Mouse (Mus musculus) liver, embryonic 14.5 days (tissue): ENCODE measurements around the gene Rap2a. TPM values are rescaled to one million over a fixed set of nuclear protein-coding genes. Genes with fewer than 3 reads are reported as not detected.

Experiments used
- ATAC-seq: fragments of 200-750 bp; cut with Nextera tagmentation; 2 replicates; pipeline ENCODE4 v1.8.0; 2017; ENCODE audit warnings: moderate number of reproducible peaks, mild to moderate bottlenecking, moderate library complexity; ENCODE audit not compliant: insufficient read depth
- DNase-seq, 3 experiments: peaks; one replicate each; pipeline ENCODE4 v3.0.0-alpha.2; 2012 to 2013; ENCODE audit warnings: low read depth in 3 of 3, low spot score in 3 of 3
- H3K27ac ChIP-seq: fragments of 300-500 bp; sonication (generic); 2 replicates; pipeline ENCODE4 v1.5.1; 2014; ENCODE audit warnings: moderate library complexity, mild to moderate bottlenecking, control low read depth, inconsistent platforms
- H3K27me3 ChIP-seq: fragments of 300-500 bp; sonication (generic); 2 replicates; pipeline ENCODE4 v1.6.1; 2014; ENCODE audit warnings: mild to moderate bottlenecking, low read length, moderate library complexity; ENCODE audit not compliant: control insufficient read depth, insufficient read depth
- H3K36me3 ChIP-seq: fragments of 300-500 bp; sonication (generic); replicated peaks from 2 replicates; pipeline ENCODE4 v1.6.1; 2014; ENCODE audit warnings: low read depth; ENCODE audit not compliant: control insufficient read depth, insufficient read depth
- H3K4me1 ChIP-seq, 2 experiments: fragments of 200-500 bp in 1 of 2; fragments of 300-500 bp in 1 of 2; sonication (generic) in 1 of 2; replicated peaks; 2 replicates each; pipeline ENCODE4 v1.6.1; 2012 to 2014; ENCODE audit warnings: antibody characterized with exemption in 1 of 2, inconsistent platforms in 1 of 2, low read length in 1 of 2; ENCODE audit not compliant: control insufficient read depth in 2 of 2, insufficient read depth in 2 of 2
- H3K4me2 ChIP-seq: fragments of 300-500 bp; sonication (generic); 2 replicates; pipeline ENCODE4 v1.6.1; 2014; ENCODE audit warnings: low read depth, mild to moderate bottlenecking, control low read depth, moderate library complexity
- H3K4me3 ChIP-seq, 2 experiments: fragments of 200-500 bp in 1 of 2; fragments of 300-500 bp in 1 of 2; sonication (generic) in 1 of 2; 2 replicates each; pipeline ENCODE4 v1.5.1; 2012 to 2014; ENCODE audit warnings: low read depth in 2 of 2, low read length in 2 of 2, mild to moderate bottlenecking in 2 of 2, control low read depth in 1 of 2, inconsistent platforms in 1 of 2, moderate library complexity in 1 of 2; ENCODE audit not compliant: insufficient read depth in 1 of 2
- H3K9ac ChIP-seq: fragments of 300-500 bp; sonication (generic); replicated peaks from 2 replicates; pipeline ENCODE4 v1.6.1; 2014; ENCODE audit warnings: mild to moderate bottlenecking, control low read depth, moderate library complexity
- H3K9me3 ChIP-seq: fragments of 300-500 bp; sonication (generic); 2 replicates; pipeline ENCODE4 v1.6.1; 2016; ENCODE audit warnings: low read length, mixed read lengths; ENCODE audit not compliant: control insufficient read depth
- CTCF ChIP-seq: IDR thresholded peaks from 2 replicates; pipeline ENCODE4 v1.5.1; 2016; ENCODE audit warnings: antibody characterized with exemption, low read depth, control low read depth
- EP300 ChIP-seq: IDR thresholded peaks from 2 replicates; pipeline ENCODE4 v1.6.1; 2016; ENCODE audit warnings: antibody characterized with exemption, low read depth
- WGBS: fragments of 180-500 bp; shearing (Covaris S2); extraction: QIAGEN DNeasy Blood & Tissue Kit; methylation state at CpG from one replicate; pipeline ENCODE4 v1.1.7; 2014; ENCODE audit not compliant: insufficient replicate concordance; 5-methylcytosine and 5-hydroxymethylcytosine counted together
- polyA plus RNA-seq, 2 experiments: library from polyadenylated mRNA; depleted of rRNA in 1 of 2; stranded (reverse) in 1 of 2; unstranded in 1 of 2; fragments of >200 nt; fragmentation: Nextera tagmentation in 1 of 2; extraction: Ambion mirVana in 1 of 2; gene quantifications; 2 replicates each; pipeline versions ENCODE4 v1.2.1 to v1.2.3; 2012 to 2014

Gene Rap2a
- polyA plus RNA-seq, 2 experiments, result 2.1 to 2.5 TPM

DNA sequence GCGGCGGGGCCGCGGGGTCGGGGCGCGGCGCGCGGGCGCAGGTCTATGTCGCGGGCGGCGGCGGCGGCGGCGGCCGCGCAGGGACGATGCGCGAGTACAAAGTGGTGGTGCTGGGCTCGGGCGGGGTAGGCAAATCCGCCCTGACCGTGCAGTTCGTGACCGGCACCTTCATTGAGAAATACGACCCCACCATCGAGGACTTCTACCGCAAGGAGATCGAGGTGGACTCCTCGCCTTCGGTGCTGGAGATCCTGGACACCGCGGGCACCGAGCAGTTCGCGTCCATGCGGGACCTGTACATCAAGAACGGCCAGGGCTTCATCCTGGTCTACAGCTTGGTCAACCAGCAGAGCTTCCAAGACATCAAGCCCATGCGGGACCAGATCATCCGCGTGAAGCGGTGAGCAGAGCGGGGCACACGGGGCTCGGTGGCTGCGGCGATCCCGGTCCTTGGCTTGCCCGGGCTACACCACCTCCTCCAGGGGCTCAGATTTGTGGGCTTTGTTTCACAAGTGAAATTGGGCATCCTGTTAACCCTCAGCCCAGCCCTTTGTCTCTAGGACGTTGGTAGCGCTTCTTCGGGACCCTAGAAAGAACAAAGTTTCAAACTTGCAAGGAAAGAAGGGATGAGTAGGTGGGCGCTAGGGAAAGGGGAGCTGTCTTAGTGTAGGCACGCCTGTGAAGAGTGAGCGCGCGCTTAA, 547 bp downstream of the Rap2a start:
- TF ChIP-seq EP300 (no peak), CTCF (no peak)
- no peak for DNase-seq
- 0 out of 4 replicates have a peak, but pooled peaks cover 0 to 3% of the 10 kb centered on the region in 2 experiments for H3K4me1 ChIP-seq
- peak; percentile 21 for ATAC-seq
- H3K27me3 ChIP-seq, result peaks cover 8% of the 10 kb centered on the region
- H3K4me2 ChIP-seq, result peak overlapping the region; percentile 89
- peak overlapping the region; percentile 57 to 77 for H3K4me3 ChIP-seq
- no peaks in the 10 kb centered on the region for H3K36me3 ChIP-seq
- H3K27ac ChIP-seq, result no peak overlapping the region
- WGBS, result under 1% methylated on average over 62 of the region's 62 CpGs
- H3K9me3 ChIP-seq, result no peaks in the 10 kb centered on the region
- H3K9ac ChIP-seq, result peak overlapping the region; percentile 52

DNA sequence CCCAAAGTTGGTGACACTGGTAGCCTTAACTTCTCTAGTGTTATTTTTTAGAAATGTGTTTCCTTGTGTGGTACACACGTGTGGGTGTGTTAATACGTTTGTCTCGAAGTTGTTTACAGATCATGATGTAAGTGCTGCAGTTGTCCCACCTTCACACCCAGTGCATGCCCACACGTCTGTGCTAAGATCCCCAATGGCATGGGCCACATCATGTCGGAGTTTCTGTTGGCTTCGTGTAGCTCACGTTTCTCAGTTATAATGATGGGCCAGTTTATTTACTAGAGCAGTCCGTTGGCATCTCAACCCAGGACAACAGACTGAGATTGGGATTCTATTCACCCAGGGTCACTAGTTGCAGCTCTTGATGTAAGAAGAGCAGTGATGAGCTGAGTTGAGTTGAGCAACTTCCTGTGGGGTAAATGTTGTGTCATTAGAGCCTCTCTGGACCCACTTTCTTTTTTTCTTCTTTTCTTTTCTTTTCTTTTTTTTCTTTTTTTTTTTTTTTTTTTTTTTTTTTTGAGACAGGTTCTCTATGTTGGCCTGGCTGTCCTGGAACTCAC, 2.2 kb downstream of the Rap2a start:
- no peak for TF ChIP-seq CTCF
- TF ChIP-seq EP300, result no peak
- Histone ChIP-seq H3K27ac (no peak overlapping the region), H3K9me3 (no peaks in the 10 kb centered on the region), H3K4me3 (no peak overlapping the region), H3K27me3 (peaks cover 8% of the 10 kb centered on the region), H3K4me2 (peak overlapping the region; percentile 6; the same call in 1 of the 2 replicates), H3K4me1 (0 out of 4 replicates have a peak, but pooled peaks cover 0 to 3% of the 10 kb centered on the region in 2 experiments), H3K9ac (no peak overlapping the region), H3K36me3 (no peaks in the 10 kb centered on the region)
- 64% methylated on average over 8 of the region's 8 CpGs for WGBS
- DNase-seq (no peak), ATAC-seq (no peak)

DNA sequence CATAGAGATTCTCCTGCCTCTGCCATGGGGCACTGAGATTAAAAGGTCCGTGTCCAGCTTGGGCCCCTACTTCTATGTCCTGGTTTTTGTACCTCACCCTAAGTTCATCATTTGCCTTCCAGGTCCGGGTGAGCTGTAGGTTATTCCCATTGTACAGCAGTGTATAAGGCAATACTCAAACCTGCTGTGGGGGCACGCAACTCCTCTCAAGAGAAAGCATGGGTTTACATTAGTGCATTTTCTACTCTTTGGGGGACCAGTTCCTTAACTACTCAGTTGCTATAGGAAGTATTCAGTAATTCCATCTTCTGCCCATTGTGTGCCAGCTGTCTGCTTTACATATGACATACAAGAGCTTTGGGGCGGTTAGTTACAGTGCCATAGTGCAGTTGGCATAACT, 2.7 kb downstream of the Rap2a start:
- H3K4me2 ChIP-seq, result no peak overlapping the region
- peaks cover 8% of the 10 kb centered on the region for H3K27me3 ChIP-seq
- H3K27ac ChIP-seq, result no peak overlapping the region
- H3K4me3 ChIP-seq, result no peak overlapping the region
- TF ChIP-seq EP300, result no peak
- TF ChIP-seq CTCF, result no peak
- WGBS, result 69% methylated on average over 4 of the region's 4 CpGs
- H3K9me3 ChIP-seq, result no peaks in the 10 kb centered on the region
- 0 out of 4 replicates have a peak, but pooled peaks cover 0 to 3% of the 10 kb centered on the region in 2 experiments for H3K4me1 ChIP-seq
- no peaks in the 10 kb centered on the region for H3K36me3 ChIP-seq
- DNase-seq (no peak), ATAC-seq (no peak)
- H3K9ac ChIP-seq, result no peak overlapping the region

DNA sequence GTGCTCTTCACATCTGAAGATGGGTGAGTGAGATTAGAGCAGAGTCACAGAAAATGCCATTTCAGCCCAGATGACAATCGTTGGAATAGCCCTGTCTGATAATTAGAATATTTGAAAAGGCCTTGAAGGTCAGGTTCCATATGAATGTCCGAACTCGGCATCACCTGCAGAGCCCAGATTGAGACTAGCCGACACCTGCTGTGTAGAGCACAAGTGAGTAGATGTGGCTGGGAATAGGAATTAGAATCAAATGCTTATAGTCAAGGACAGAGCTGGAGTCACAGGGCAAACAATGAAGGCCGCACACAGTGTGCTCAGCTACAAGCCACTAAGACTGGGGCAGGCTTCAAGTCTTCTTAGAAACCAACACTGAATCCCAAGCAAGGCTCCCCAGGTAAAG, 6.3 kb downstream of the Rap2a start:
- no peak overlapping the region for H3K27ac ChIP-seq
- DNase-seq (no peak), ATAC-seq (no peak)
- H3K36me3 ChIP-seq, result no peaks in the 10 kb centered on the region
- 0 out of 4 replicates have a peak, but pooled peaks cover 0 to 3% of the 10 kb centered on the region in 2 experiments for H3K4me1 ChIP-seq
- H3K9me3 ChIP-seq, result no peaks in the 10 kb centered on the region
- H3K27me3 ChIP-seq, result no peaks in the 10 kb centered on the region; the same call in 1 of the 2 replicates
- no peak overlapping the region for H3K4me3 ChIP-seq
- H3K9ac ChIP-seq, result no peak overlapping the region
- TF ChIP-seq EP300 (no peak), CTCF (no peak)
- WGBS, result 74% methylated on average over 5 of the region's 5 CpGs
- no peak overlapping the region for H3K4me2 ChIP-seq

DNA sequence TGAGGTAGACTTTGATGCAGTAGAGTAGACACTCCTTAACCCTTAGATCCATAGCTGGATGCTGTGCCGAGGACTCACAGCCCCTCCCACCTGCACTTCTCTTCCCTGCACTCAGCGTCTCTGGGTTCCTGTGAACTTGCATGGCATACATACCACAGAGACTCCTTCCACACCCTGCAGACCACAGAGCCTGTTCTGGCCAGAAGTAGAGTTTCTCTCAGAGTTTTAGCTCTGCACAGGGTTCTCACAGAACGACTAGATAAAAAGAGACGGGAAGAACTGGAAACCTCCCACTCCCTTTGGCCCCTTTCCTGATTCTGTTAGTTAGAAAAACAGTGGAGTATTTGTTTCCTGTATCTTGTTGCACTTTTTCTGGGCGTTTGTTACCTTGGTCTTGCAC, 18.0 kb downstream of the Rap2a start:
- H3K4me1 ChIP-seq, result peaks cover 0 to 8% of the 10 kb centered on the region in 2 experiments; a peak in 2 of 4 replicates
- H3K27me3 ChIP-seq, result no peaks in the 10 kb centered on the region
- H3K9me3 ChIP-seq, result no peaks in the 10 kb centered on the region
- no peak overlapping the region for H3K9ac ChIP-seq
- H3K4me2 ChIP-seq, result no peak overlapping the region
- ATAC-seq (no peak), DNase-seq (no peak)
- 18% methylated on average over 5 of the region's 5 CpGs for WGBS
- H3K36me3 ChIP-seq, result no peaks in the 10 kb centered on the region
- TF ChIP-seq CTCF, result no peak
- TF ChIP-seq EP300, result no peak
- no peak overlapping the region for H3K4me3 ChIP-seq
- H3K27ac ChIP-seq, result no peak overlapping the region
